Mouse (Mus musculus): ENCODE results near the gene Eps8.

DNA sequence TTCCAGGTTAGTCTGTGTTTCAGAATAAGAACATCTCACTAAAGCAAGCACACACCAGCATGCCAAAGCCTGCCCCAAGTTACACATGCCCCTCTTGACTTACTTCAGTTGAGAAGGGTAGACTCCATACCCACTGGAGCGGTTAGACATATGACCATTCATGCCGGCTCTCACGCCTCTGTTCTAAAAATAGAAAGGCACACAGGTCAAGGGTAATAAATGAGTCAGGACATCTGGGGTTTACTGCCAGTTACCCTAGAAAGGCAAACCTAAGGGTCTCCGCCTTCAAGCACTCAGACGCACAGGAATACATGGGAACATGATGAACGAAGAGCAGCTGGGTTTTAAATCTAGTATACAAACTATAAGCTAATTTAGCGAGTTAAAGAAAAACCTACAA is 115.5 kb downstream of the Eps8 start:
- TF ChIP-seq POLR2A (IDR thresholded peaks at IDR 0.05; ENCODE audit: extremely low read depth, insufficient read depth, low read length) (no peak), CTCF (IDR thresholded peaks at IDR 0.05; ENCODE audit: extremely low read depth, insufficient read depth, low read length) (no peak)

Data from cortical plate, adult 2 months (tissue).